Mouse (Mus musculus) adipose tissue, adult 10 weeks (tissue): ENCODE data around the gene Xylt1. TPM values are rescaled to one million over a fixed set of nuclear protein-coding genes. Genes with fewer than 3 reads are reported as not detected.

Experiments used
- polyA plus RNA-seq: library from polyadenylated mRNA; stranded (reverse); fragments of 350-450 nt; fragmentation: Illumina TruSeq; extraction: RNeasy Lipid Tissue Mini Kit (QIAGEN cat#74804); gene quantifications from one replicate; pipeline ENCODE4 v1.2.3, GENCODE M21; 2014; ENCODE audit warnings: low read depth, low replicate concordance

The Xylt1 gene
- 1.4 TPM for polyA plus RNA-seq

GRCm38 (mm10) chr7:117380418-117381187, at the start of gene Xylt1:
Gene Xylt1 (plus strand): TSS chr7:117380979.

